Mouse (Mus musculus) hindbrain, embryonic 14.5 days (tissue): ENCODE data around the gene Lpcat4. TPM values are rescaled to one million over a fixed set of nuclear protein-coding genes. Genes with fewer than 3 reads are reported as not detected.
A peak's percentile ranks its signal among the peaks of the same experiment; 100 is the strongest.
"Not testable (repeated sequence)": the region's sequence is repeated elsewhere in the genome, so short reads cannot be mapped to it uniquely, and the experiment has no call there.

Experiments used
- ATAC-seq: fragments of 200-750 bp; cut with Nextera tagmentation; 2 replicates; pipeline ENCODE4 v1.8.0; 2017; ENCODE audit warnings: moderate number of reproducible peaks, mild to moderate bottlenecking, moderate TSS enrichment, moderate library complexity; ENCODE audit not compliant: low FRiP score
- DNase-seq: peaks from one replicate; pipeline ENCODE4 v3.0.0-alpha.2; 2015; ENCODE audit warnings: low spot score
- H3K27ac ChIP-seq: fragments of 300-500 bp; sonication (generic); 2 replicates; pipeline ENCODE4 v1.5.1; 2014; ENCODE audit warnings: mild to moderate bottlenecking, moderate library complexity
- H3K27me3 ChIP-seq: fragments of 300-500 bp; sonication (generic); 2 replicates; pipeline ENCODE4 v1.6.1; 2014; ENCODE audit warnings: mild to moderate bottlenecking, low read length, mixed read lengths; ENCODE audit not compliant: control insufficient read depth, insufficient read depth
- H3K36me3 ChIP-seq: fragments of 300-500 bp; sonication (generic); replicated peaks from 2 replicates; pipeline ENCODE4 v1.6.1; 2014; ENCODE audit not compliant: control insufficient read depth, insufficient read depth
- H3K4me1 ChIP-seq: fragments of 300-500 bp; sonication (generic); replicated peaks from 2 replicates; pipeline ENCODE4 v1.6.1; 2014; ENCODE audit warnings: antibody characterized with exemption, low read length, mixed read lengths; ENCODE audit not compliant: control insufficient read depth, insufficient read depth
- H3K4me2 ChIP-seq: fragments of 300-500 bp; sonication (generic); replicated peaks from 2 replicates; pipeline ENCODE4 v1.6.1; 2014; ENCODE audit warnings: mild to moderate bottlenecking, moderate library complexity
- H3K4me3 ChIP-seq: fragments of 300-500 bp; sonication (generic); replicated peaks from 2 replicates; pipeline ENCODE4 v1.5.1; 2014; ENCODE audit warnings: mild to moderate bottlenecking, low read length
- H3K9ac ChIP-seq: fragments of 300-500 bp; sonication (generic); 2 replicates; pipeline ENCODE4 v1.6.1; 2014
- H3K9me3 ChIP-seq: fragments of 300-500 bp; sonication (generic); 2 replicates; pipeline ENCODE4 v1.6.1; 2016; ENCODE audit warnings: low read length; ENCODE audit not compliant: control insufficient read depth
- WGBS: fragments of 180-500 bp; shearing (Covaris S2); extraction: QIAGEN DNeasy Blood & Tissue Kit; methylation state at CpG from one replicate; pipeline ENCODE4 v1.1.7; 2014; 5-methylcytosine and 5-hydroxymethylcytosine counted together
- polyA plus RNA-seq: library from polyadenylated mRNA; unstranded; fragments of >200 nt; fragmentation: Nextera tagmentation; extraction: Ambion mirVana; gene quantifications from 2 replicates; pipeline ENCODE4 v1.2.1, GENCODE M21; 2014

Gene Lpcat4
- polyA plus RNA-seq, 1 experiment from 2014 or later = 23.1 TPM

- Histone ChIP-seq H3K36me3 (no peaks in the 10 kb centered on the region), H3K9ac (peak overlapping the region; percentile 65; the same call in 1 of the 2 replicates), H3K4me3 (peak overlapping the region; percentile 35; the same call in 1 of the 2 replicates), H3K27me3 (no peaks in the 10 kb centered on the region), H3K9me3 (no peaks in the 10 kb centered on the region), H3K4me1 (peaks cover 10% of the 10 kb centered on the region), H3K27ac (no peak overlapping the region), H3K4me2 (peak overlapping the region; percentile 81)
- DNase-seq (no peak), ATAC-seq (no peak)
- 62% methylated on average over 6 of the region's 6 CpGs for WGBS
These were observed 45.7 kb downstream of the Lpcat4 start for GRCm38 (mm10) chr2:112285031-112285390.

- H3K27ac ChIP-seq, H3K27me3 ChIP-seq, H3K36me3 ChIP-seq, ATAC-seq, H3K9ac ChIP-seq, H3K4me1 ChIP-seq, H3K4me3 ChIP-seq, H3K4me2 ChIP-seq, DNase-seq, H3K9me3 ChIP-seq: not testable (repeated sequence)
- WGBS = 100% methylated on average over 1 of the region's 1 CpGs
These were observed 46.8 kb downstream of the Lpcat4 start for GRCm38 (mm10) chr2:112286062-112286461.

GRCm38 (mm10) chr2:112287059-112287458 lies 47.8 kb downstream of the Lpcat4 start:
- H3K36me3 ChIP-seq = no peaks in the 10 kb centered on the region
- ATAC-seq = no peak
- DNase-seq = no peak
- WGBS = 75% methylated on average over 4 of the region's 4 CpGs
- no peaks in the 10 kb centered on the region for H3K27me3 ChIP-seq
- no peak overlapping the region for H3K9ac ChIP-seq
- H3K4me2 ChIP-seq = no peak overlapping the region
- peaks cover 10% of the 10 kb centered on the region for H3K4me1 ChIP-seq
- no peaks in the 10 kb centered on the region for H3K9me3 ChIP-seq
- no peak overlapping the region for H3K27ac ChIP-seq
- H3K4me3 ChIP-seq = no peak overlapping the region

- no peaks in the 10 kb centered on the region for H3K36me3 ChIP-seq
- H3K9me3 ChIP-seq = no peaks in the 10 kb centered on the region
- no peak overlapping the region for H3K27ac ChIP-seq
- 95% methylated on average over 3 of the region's 3 CpGs for WGBS
- H3K27me3 ChIP-seq = no peaks in the 10 kb centered on the region
- H3K9ac ChIP-seq = no peak overlapping the region
- ATAC-seq = no peak
- H3K4me2 ChIP-seq = no peak overlapping the region
- H3K4me1 ChIP-seq = peaks cover 3% of the 10 kb centered on the region; the same call in 1 of the 2 replicates
- H3K4me3 ChIP-seq = no peak overlapping the region
- DNase-seq = no peak
These were observed 50.2 kb downstream of the Lpcat4 start for GRCm38 (mm10) chr2:112289507-112289906.

GRCm38 (mm10) chr2:112292823-112293222 lies 53.6 kb downstream of the Lpcat4 start:
- H3K4me3 ChIP-seq = no peak overlapping the region
- whole genome bisulfite sequencing = 88% methylated on average over 2 of the region's 2 CpGs

GRCm38 (mm10) chr2:112296211-112296610 lies 56.9 kb downstream of the Lpcat4 start:
- WGBS = 68% methylated on average over 3 of the region's 3 CpGs
- no peak for ATAC-seq
- DNase-seq = no peak

More at GRCm38 (mm10) chr2:112292823-112293222, 53.6 kb downstream of the Lpcat4 start:
- ATAC-seq (no peak), DNase-seq (no peak)
- H3K9ac ChIP-seq = no peak overlapping the region
- H3K4me1 ChIP-seq = 0 out of 2 replicates have a peak, but pooled peaks cover 4% of the 10 kb centered on the region
- H3K27me3 ChIP-seq = no peaks in the 10 kb centered on the region
- no peak overlapping the region for H3K4me2 ChIP-seq
- no peaks in the 10 kb centered on the region for H3K36me3 ChIP-seq
- no peak overlapping the region for H3K27ac ChIP-seq
- H3K9me3 ChIP-seq = no peaks in the 10 kb centered on the region

More at GRCm38 (mm10) chr2:112296211-112296610, 56.9 kb downstream of the Lpcat4 start:
- Histone ChIP-seq H3K4me2 (no peak overlapping the region), H3K27me3 (no peaks in the 10 kb centered on the region), H3K9ac (no peak overlapping the region), H3K27ac (no peak overlapping the region; the same call in 1 of the 2 replicates), H3K4me1 (0 out of 2 replicates have a peak, but pooled peaks cover 4% of the 10 kb centered on the region), H3K9me3 (no peaks in the 10 kb centered on the region), H3K36me3 (no peaks in the 10 kb centered on the region), H3K4me3 (no peak overlapping the region)

Other genes starting within 250 kb of the Lpcat4 start
- not detected in 2 replicates for gene Olfr1309, start 249.2 kb upstream of the Lpcat4 start, polyA plus RNA-seq
- gene Olfr1310, start 226.8 kb upstream of the Lpcat4 start, polyA plus RNA-seq = not detected in 2 replicates
- gene Olfr1311, start 215.1 kb upstream of the Lpcat4 start, polyA plus RNA-seq = not detected in 2 replicates
- gene Olfr1312, start 189.2 kb upstream of the Lpcat4 start, polyA plus RNA-seq = not detected in 2 replicates
- not detected in 2 replicates for gene Olfr1313, start 161.6 kb upstream of the Lpcat4 start, polyA plus RNA-seq
- gene Olfr1314, start 142.7 kb upstream of the Lpcat4 start, polyA plus RNA-seq = not detected in 2 replicates
- gene Olfr1315-ps1, start 124.0 kb upstream of the Lpcat4 start, polyA plus RNA-seq = not detected in 2 replicates
- gene Olfr1316, start 104.5 kb upstream of the Lpcat4 start, polyA plus RNA-seq = not detected in 2 replicates
- gene Olfr1317, start 99.1 kb upstream of the Lpcat4 start, polyA plus RNA-seq = not detected in 2 replicates
- 0.12 and 0.23 TPM in 2 replicates for gene Olfr1318, start 85.3 kb upstream of the Lpcat4 start, polyA plus RNA-seq
- not detected in 2 replicates for gene Nutm1, start 19.8 kb downstream of the Lpcat4 start, polyA plus RNA-seq
- 169 and 177 TPM in 2 replicates for gene Nop10, start 22.5 kb downstream of the Lpcat4 start, polyA plus RNA-seq
- gene Slc12a6, start 26.4 kb downstream of the Lpcat4 start, polyA plus RNA-seq = 25.6 and 25.7 TPM in 2 replicates
- not detected in 2 replicates for gene Gm21985, start 26.8 kb downstream of the Lpcat4 start, polyA plus RNA-seq
- 176 and 190 TPM in 2 replicates for gene Emc4, start 128.6 kb downstream of the Lpcat4 start, polyA plus RNA-seq
- 36.2 and 42.7 TPM in 2 replicates for gene Katnbl1, start 139.7 kb downstream of the Lpcat4 start, polyA plus RNA-seq
- gene Emc7, start 215.5 kb downstream of the Lpcat4 start, polyA plus RNA-seq = 24.0 and 24.6 TPM in 2 replicates
- 1.2 and 1.3 TPM in 2 replicates for gene Chrm5, start 241.3 kb downstream of the Lpcat4 start, polyA plus RNA-seq